Mouse (Mus musculus) ES-Bruce4 (cell line): ENCODE measurements at regions not wholly inside any gene's neighbourhood (a gene's known extent, or its start where the extent isn't known, plus 50 kb on each side); places are given as distances from the start of the nearest gene placed in this dataset.

Source experiments
- H3K27ac ChIP-seq: 2 replicates; pipeline ENCODE4 v1.5.1; 2012; ENCODE audit warnings: low read length, inconsistent platforms; ENCODE audit not compliant: insufficient read depth
- H3K27me3 ChIP-seq: 2 replicates; pipeline ENCODE4 v1.6.1; 2012; ENCODE audit warnings: mild to moderate bottlenecking, low read length, inconsistent platforms; ENCODE audit not compliant: control insufficient read depth, poor library complexity, insufficient read depth, severe bottlenecking
- H3K36me3 ChIP-seq: 2 replicates; pipeline ENCODE4 v1.6.1; 2012; ENCODE audit warnings: inconsistent platforms, mild to moderate bottlenecking, low read length, moderate library complexity; ENCODE audit not compliant: control insufficient read depth, poor library complexity, insufficient read depth, severe bottlenecking
- H3K4me1 ChIP-seq: one replicate; pipeline ENCODE4 v1.8.1; 2011; ENCODE audit warnings: low read length; ENCODE audit not compliant: control insufficient read depth, insufficient read depth
- H3K4me3 ChIP-seq: 2 replicates; pipeline ENCODE4 v1.5.1; 2011; ENCODE audit warnings: low read depth, mild to moderate bottlenecking, low read length
- H3K9ac ChIP-seq: 2 replicates; pipeline ENCODE4 v1.6.1; 2012; ENCODE audit warnings: low read depth, mild to moderate bottlenecking, inconsistent platforms; ENCODE audit not compliant: poor library complexity, severe bottlenecking
- H3K9me3 ChIP-seq: replicated peaks from 2 replicates; pipeline ENCODE4 v1.6.1; 2012; ENCODE audit warnings: mild to moderate bottlenecking, low read length, inconsistent platforms; ENCODE audit not compliant: control insufficient read depth, poor library complexity, insufficient read depth, severe bottlenecking
- CTCF ChIP-seq: IDR thresholded peaks from one replicate; pipeline ENCODE4 v1.8.1; 2011; ENCODE audit warnings: low read depth, low read length
- EP300 ChIP-seq: IDR thresholded peaks from 2 replicates; pipeline ENCODE4 v1.6.1; 2011; ENCODE audit warnings: low read depth, low read length; ENCODE audit not compliant: insufficient read depth
- POLR2A ChIP-seq: IDR thresholded peaks from one replicate; pipeline ENCODE4 v1.8.1; 2011; ENCODE audit warnings: low read length; ENCODE audit not compliant: insufficient read depth

GRCm38 (mm10) chr2:147814231-147814630 lies 232.5 kb downstream of the Foxa2 start:
- H3K27me3 ChIP-seq, result no peaks in the 10 kb centered on the region
- no peak overlapping the region for H3K9ac ChIP-seq
- no peaks in the 10 kb centered on the region for H3K36me3 ChIP-seq
- no peaks in the 10 kb centered on the region for H3K9me3 ChIP-seq
- H3K4me1 ChIP-seq, result no peaks in the 10 kb centered on the region
- H3K27ac ChIP-seq, result no peak overlapping the region
- TF ChIP-seq EP300 (no peak), CTCF (no peak), POLR2A (no peak)
- H3K4me3 ChIP-seq, result no peak overlapping the region

GRCm38 (mm10) chr2:147813516-147813915 lies 233.3 kb downstream of the Foxa2 start:
- no peak overlapping the region for H3K9ac ChIP-seq
- H3K9me3 ChIP-seq, result no peaks in the 10 kb centered on the region
- H3K36me3 ChIP-seq, result no peaks in the 10 kb centered on the region
- H3K27ac ChIP-seq, result no peak overlapping the region
- H3K4me1 ChIP-seq, result no peaks in the 10 kb centered on the region
- no peaks in the 10 kb centered on the region for H3K27me3 ChIP-seq
- TF ChIP-seq CTCF (no peak), POLR2A (no peak), EP300 (no peak)
- H3K4me3 ChIP-seq, result no peak overlapping the region

GRCm38 (mm10) chr2:147808036-147808675 lies 238.6 kb downstream of the Foxa2 start:
- TF ChIP-seq POLR2A (no peak), CTCF (no peak), EP300 (no peak)
- Histone ChIP-seq H3K4me3 (no peak overlapping the region), H3K9me3 (no peaks in the 10 kb centered on the region), H3K4me1 (no peaks in the 10 kb centered on the region), H3K36me3 (no peaks in the 10 kb centered on the region), H3K27ac (no peak overlapping the region), H3K9ac (no peak overlapping the region), H3K27me3 (no peaks in the 10 kb centered on the region)

- no peaks in the 10 kb centered on the region for H3K36me3 ChIP-seq
- H3K4me1 ChIP-seq, result no peaks in the 10 kb centered on the region
- no peak overlapping the region for H3K4me3 ChIP-seq
- H3K27me3 ChIP-seq, result no peaks in the 10 kb centered on the region
- TF ChIP-seq CTCF (peak; percentile 18), POLR2A (no peak)
- H3K9me3 ChIP-seq, result no peaks in the 10 kb centered on the region
- no peak overlapping the region for H3K27ac ChIP-seq
- no peak overlapping the region for H3K9ac ChIP-seq
These were observed 243.7 kb downstream of the Foxa2 start for GRCm38 (mm10) chr2:147803102-147803501.

- H3K27ac ChIP-seq, result no peak overlapping the region
- no peaks in the 10 kb centered on the region for H3K9me3 ChIP-seq
- H3K36me3 ChIP-seq, result no peaks in the 10 kb centered on the region
- H3K27me3 ChIP-seq, result no peaks in the 10 kb centered on the region
- no peak overlapping the region for H3K4me3 ChIP-seq
- TF ChIP-seq POLR2A (no peak), CTCF (no peak), EP300 (no peak)
- H3K4me1 ChIP-seq, result no peaks in the 10 kb centered on the region
- no peak overlapping the region for H3K9ac ChIP-seq
These were observed 255.3 kb downstream of the Foxa2 start for GRCm38 (mm10) chr2:147791434-147791833.

- TF ChIP-seq EP300 (no peak), POLR2A (no peak), CTCF (no peak)
- Histone ChIP-seq H3K9me3 (no peaks in the 10 kb centered on the region), H3K4me3 (no peak overlapping the region), H3K27me3 (no peaks in the 10 kb centered on the region), H3K36me3 (no peaks in the 10 kb centered on the region), H3K4me1 (no peaks in the 10 kb centered on the region), H3K27ac (no peak overlapping the region), H3K9ac (no peak overlapping the region)
These were observed 256.9 kb downstream of the Foxa2 start for GRCm38 (mm10) chr2:147789877-147790276.

GRCm38 (mm10) chr2:147789268-147789667 lies 257.5 kb downstream of the Foxa2 start:
- TF ChIP-seq CTCF (peak; percentile 33), EP300 (no peak)
- H3K9me3 ChIP-seq, result no peaks in the 10 kb centered on the region
- H3K27ac ChIP-seq, result no peak overlapping the region
- no peaks in the 10 kb centered on the region for H3K4me1 ChIP-seq
- no peak overlapping the region for H3K9ac ChIP-seq
- H3K27me3 ChIP-seq, result no peaks in the 10 kb centered on the region
- no peak overlapping the region for H3K4me3 ChIP-seq
- no peaks in the 10 kb centered on the region for H3K36me3 ChIP-seq
